Mouse (Mus musculus) Patski (cell line): ENCODE measurements at regions not wholly inside any gene's neighbourhood (a gene's known extent, or its start where the extent isn't known, plus 50 kb on each side); places are given as distances from the start of the nearest gene placed in this dataset.

Experiments used
- ATAC-seq: fragments of 100-300 bp; one replicate; pipeline ENCODE4 v1.8.0; 2021
- CTCF ChIA-PET: fragments of 350-600 bp; sonication (Branson Sonifier 250); formaldehyde crosslinking; loops from one replicate; lab custom pipeline; 2022; ENCODE audit warnings: inconsistent platforms; lab: Charles Lee
- POLR2A ChIA-PET: fragments of 350-600 bp; sonication (Branson Sonifier 250); formaldehyde crosslinking; loops from one replicate; lab custom pipeline; 2022; ENCODE audit warnings: antibody characterized with exemption, inconsistent platforms; lab: Charles Lee
- DNase-seq: peaks from one replicate; pipeline ENCODE4 v3.0.0-alpha.2; 2011; ENCODE audit warnings: low read depth, low spot score
- H3K27me3 ChIP-seq: fragments of 371-371 bp; one replicate; pipeline ENCODE4 v1.5.1; 2021
- CTCF ChIP-seq: fragments of 100-300 bp; IDR thresholded peaks from one replicate; pipeline ENCODE4 v1.5.1; 2021
- in situ Hi-C: fragments of 300-500 bp; cut with MboI; formaldehyde crosslinking; loops from 3 replicates; pipeline ENCODE4 v1.11.1; 2018; ENCODE audit warnings: low pct_unique_long_range_greater_than_20kb, mixed read lengths

- no peak for TF ChIP-seq CTCF
- ATAC-seq (no peak), DNase-seq (no peak)
- ChIA-PET CTCF (no interaction called here), POLR2A (no interaction called here)
- in situ Hi-C loops, result no loop called here
- H3K27me3 ChIP-seq, result no peaks in the 10 kb centered on the region
Observed at GRCm38 (mm10) chr7:129970201-129970600, 378.5 kb downstream of the Wdr11 start.

GRCm38 (mm10) chr7:129974206-129974605, 382.5 kb downstream of the Wdr11 start:
- POLR2A ChIA-PET, result interaction anchor here (0.6 kb wide), 1 partner anchor 29 kb away, joined by 5 read pairs; no protein-coding TSS in a partner anchor
- CTCF ChIA-PET, result no interaction called here
- TF ChIP-seq CTCF, result no peak
- no peak for ATAC-seq
- no peaks in the 10 kb centered on the region for H3K27me3 ChIP-seq
- in situ Hi-C loops, result no loop called here
- DNase-seq, result no peak

GRCm38 (mm10) chr7:129974837-129975236, 383.2 kb downstream of the Wdr11 start:
- in situ Hi-C loops, result no loop called here

GRCm38 (mm10) chr7:129975781-129976514, 384.3 kb downstream of the Wdr11 start:
- in situ Hi-C loops, result no loop called here
- DNase-seq (no peak), ATAC-seq (no peak)
- CTCF ChIA-PET, result interaction anchor here (1.1 to 1.5 kb wide), 3 partner anchors 8 to 199 kb away, joined by 3 to 4 read pairs (median 3); no protein-coding TSS in a partner anchor
- no peak for TF ChIP-seq CTCF
- H3K27me3 ChIP-seq, result no peaks in the 10 kb centered on the region
- POLR2A ChIA-PET, result interaction anchor here (0.6 kb wide), 1 partner anchor 43 kb away, joined by 3 read pairs; no protein-coding TSS in a partner anchor

More at GRCm38 (mm10) chr7:129974837-129975236, 383.2 kb downstream of the Wdr11 start:
- ChIA-PET CTCF (interaction anchor here (1.5 kb wide), 1 partner anchor 12 kb away, joined by 3 read pairs; no protein-coding TSS in a partner anchor), POLR2A (interaction anchor here (0.5 kb wide), 1 partner anchor 1808 kb away, joined by 3 read pairs; no protein-coding TSS in a partner anchor)
- no peak for TF ChIP-seq CTCF
- DNase-seq (no peak), ATAC-seq (no peak)
- H3K27me3 ChIP-seq, result no peaks in the 10 kb centered on the region

- DNase-seq (no peak), ATAC-seq (no peak)
- ChIA-PET POLR2A (no interaction called here), CTCF (no interaction called here)
- H3K27me3 ChIP-seq, result no peaks in the 10 kb centered on the region
- TF ChIP-seq CTCF, result no peak
- in situ Hi-C loops, result no loop called here
Observed at GRCm38 (mm10) chr7:129978576-129978975, 386.9 kb downstream of the Wdr11 start.

GRCm38 (mm10) chr7:129979337-129979736, 387.7 kb downstream of the Wdr11 start:
- no peak for ATAC-seq
- TF ChIP-seq CTCF, result no peak
- H3K27me3 ChIP-seq, result no peaks in the 10 kb centered on the region
- in situ Hi-C loops, result no loop called here
- CTCF ChIA-PET, result no interaction called here
- POLR2A ChIA-PET, result no interaction called here
- DNase-seq, result no peak

GRCm38 (mm10) chr7:129980501-129980900, 388.8 kb downstream of the Wdr11 start:
- no peak for TF ChIP-seq CTCF
- no peaks in the 10 kb centered on the region for H3K27me3 ChIP-seq
- no peak for DNase-seq
- no peak for ATAC-seq
- POLR2A ChIA-PET, result no interaction called here
- in situ Hi-C loops, result no loop called here
- CTCF ChIA-PET, result interaction anchor here (1.3 to 3.3 kb wide), 2 partner anchors 13 to 18 kb away, joined by 3 to 9 read pairs; no protein-coding TSS in a partner anchor

GRCm38 (mm10) chr7:129982411-129982810, 390.7 kb downstream of the Wdr11 start:
- no peaks in the 10 kb centered on the region for H3K27me3 ChIP-seq

GRCm38 (mm10) chr7:129983601-129984120, 392.0 kb downstream of the Wdr11 start:
- ChIA-PET POLR2A (no interaction called here), CTCF (interaction anchor here (1.3 to 3.3 kb wide), 2 partner anchors 10 to 23 kb away, joined by 4 to 9 read pairs; no protein-coding TSS in a partner anchor)
- H3K27me3 ChIP-seq, result no peaks in the 10 kb centered on the region
- ATAC-seq (no peak), DNase-seq (no peak)
- in situ Hi-C loops, result no loop called here
- no peak for TF ChIP-seq CTCF

More at GRCm38 (mm10) chr7:129982411-129982810, 390.7 kb downstream of the Wdr11 start:
- in situ Hi-C loops, result no loop called here
- DNase-seq (no peak), ATAC-seq (no peak)
- ChIA-PET CTCF (interaction anchor here (3.3 kb wide), 1 partner anchor 11 kb away, joined by 9 read pairs; no protein-coding TSS in a partner anchor), POLR2A (no interaction called here)
- TF ChIP-seq CTCF, result no peak

- in situ Hi-C loops, result no loop called here
- DNase-seq (no peak), ATAC-seq (no peak)
- no peaks in the 10 kb centered on the region for H3K27me3 ChIP-seq
- ChIA-PET CTCF (no interaction called here), POLR2A (no interaction called here)
- no peak for TF ChIP-seq CTCF
Observed at GRCm38 (mm10) chr7:129984367-129984766, 392.7 kb downstream of the Wdr11 start.

GRCm38 (mm10) chr7:129987119-129987665, 395.5 kb downstream of the Wdr11 start:
- TF ChIP-seq CTCF, result no peak
- no peak for ATAC-seq
- POLR2A ChIA-PET, result interaction anchor here (0.6 kb wide), 2 partner anchors 84 to 484 kb away, joined by 5 read pairs; no protein-coding TSS in a partner anchor
- no peak for DNase-seq
- CTCF ChIA-PET, result interaction anchor here (1.3 kb wide), 1 partner anchor 17 kb away, joined by 5 read pairs; no protein-coding TSS in a partner anchor
- in situ Hi-C loops, result no loop called here
- no peaks in the 10 kb centered on the region for H3K27me3 ChIP-seq
